Mouse (Mus musculus) neural tube, postnatal 0 days (tissue): ENCODE results near the gene Jun. TPM values are rescaled to one million over a fixed set of nuclear protein-coding genes. Genes with fewer than 3 reads are reported as not detected.

Source experiments
- polyA plus RNA-seq: library from polyadenylated mRNA; unstranded; fragments of >200 nt; fragmentation: Nextera tagmentation; extraction: Ambion mirVana; gene quantifications from 2 replicates; pipeline ENCODE4 v1.2.1, GENCODE M21; 2015

Gene Jun
- 67.4 and 67.7 TPM in 2 replicates for polyA plus RNA-seq

DNA sequence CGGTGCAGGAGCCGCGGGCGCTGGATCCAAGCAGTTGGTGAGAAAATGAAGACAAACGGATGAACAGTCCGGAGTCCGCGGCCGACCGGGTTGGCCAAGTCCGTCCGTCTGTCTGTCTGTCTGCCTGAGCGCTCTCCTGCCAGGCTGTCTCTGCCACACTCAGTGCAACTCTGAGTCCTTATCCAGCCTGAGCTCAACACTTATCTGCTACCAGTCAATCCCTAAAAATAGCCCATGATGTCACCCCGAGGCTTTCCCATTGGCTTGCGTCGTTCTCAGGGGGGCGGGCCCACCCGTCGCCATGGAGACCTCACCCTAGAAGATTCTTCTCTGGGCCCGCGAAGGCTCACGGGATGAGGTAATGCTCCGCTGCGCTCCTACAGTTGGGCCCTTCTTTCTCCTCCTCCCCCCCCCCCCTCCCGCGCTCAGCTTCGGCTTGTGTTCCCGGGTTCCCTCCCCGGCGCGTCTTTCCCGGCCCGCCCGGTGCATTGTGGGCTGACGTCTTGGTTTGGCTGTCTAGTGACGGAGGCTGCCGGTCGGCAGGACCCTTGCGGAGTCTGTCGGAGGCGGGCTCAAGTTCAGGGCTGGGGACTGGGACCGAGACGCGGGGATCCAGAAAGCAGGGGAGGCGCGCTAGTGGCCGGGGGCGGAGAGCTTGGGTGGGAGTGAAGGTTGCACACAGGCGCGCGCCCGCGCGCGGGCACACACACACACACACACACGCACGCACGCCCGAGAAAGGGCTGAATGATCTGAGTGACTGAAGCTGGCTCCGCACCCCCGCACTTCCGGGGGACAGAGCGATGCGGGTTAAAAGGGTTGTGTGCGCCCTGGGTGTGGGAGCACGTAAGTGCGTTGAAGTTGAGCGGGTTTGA is at the start of gene Jun:
TSS of gene Jun (minus strand) at position 198 of the 875 bp plus-strand sequence.

Other genes starting within 250 kb of the Jun start
- gene Eqtn, start 123.4 kb downstream of the Jun start, polyA plus RNA-seq: 0.20 and 0.27 TPM in 2 replicates
- gene Mysm1, start 73.1 kb downstream of the Jun start, polyA plus RNA-seq: 31.2 and 32.5 TPM in 2 replicates